24 mouse cellular contexts compared by ENCODE assay signal in genomic region chr3:129637446-129637845, GRCm38 (mm10).
"Had no signal": no experiment of that assay in that cellular context is flagged by ENCODE, and none has a peak within 500 bp of the region (broad histone marks: within the 10 kb centered on the region; RNA-seq: fewer than 3 reads in every experiment).

No protein-coding gene starts in this region.

- H3K4me1 ChIP-seq: intestine, embryonic 15.5 days; limb, embryonic 10.5 days; limb, embryonic 12.5 days had no signal

- DNase-seq: gastrocnemius, adult 2 months; gastrocnemius, postnatal 10 days; gastrocnemius, postnatal 25 days; heart, adult 18-20 months; heart, postnatal 10 days; heart, postnatal 4 days; kidney, adult 18-20 months; kidney, adult 8-10 months; kidney, postnatal 10 days; kidney, postnatal 25 days; kidney, postnatal 4 days had no signal

- H3K4me3 ChIP-seq: gastrocnemius, adult 2 months; heart, embryonic 10.5 days; heart, embryonic 12.5 days; hindbrain, embryonic 10.5 days; hindbrain, embryonic 12.5 days; intestine, embryonic 15.5 days; layer of hippocampus, adult 2 months; left cerebral cortex, adult 2 months; limb, embryonic 10.5 days; limb, embryonic 12.5 days had no signal

- H3K9ac ChIP-seq: heart, embryonic 12.5 days; hindbrain, embryonic 12.5 days; hindbrain, embryonic 14.5 days; intestine, embryonic 15.5 days; limb, embryonic 12.5 days had no signal

- H3K9me3 ChIP-seq: heart, embryonic 10.5 days; heart, embryonic 12.5 days; hindbrain, embryonic 10.5 days; hindbrain, embryonic 12.5 days; intestine, embryonic 15.5 days; limb, embryonic 10.5 days; limb, embryonic 12.5 days had no signal

- H3K4me2 ChIP-seq: heart, embryonic 12.5 days; hindbrain, embryonic 12.5 days; hindbrain, embryonic 14.5 days; intestine, embryonic 15.5 days; limb, embryonic 12.5 days had no signal

- ATAC-seq: hindbrain, embryonic 16.5 days; inflammation-experienced regulatory T-cells, adult 6 months; intestine, embryonic 15.5 days; intestine, postnatal 0 days had no signal

- H3K27me3 ChIP-seq: heart, embryonic 12.5 days; hindbrain, embryonic 12.5 days; intestine, embryonic 15.5 days; limb, embryonic 12.5 days had no signal

- H3K27ac ChIP-seq: gastrocnemius, adult 2 months; heart, embryonic 10.5 days; hindbrain, embryonic 10.5 days; hindbrain, embryonic 12.5 days; hindbrain, embryonic 14.5 days; intestine, embryonic 15.5 days; layer of hippocampus, adult 2 months; left cerebral cortex, adult 2 months; limb, embryonic 10.5 days; limb, embryonic 12.5 days had no signal

- H3K36me3 ChIP-seq: intestine, embryonic 15.5 days had no signal
